Mouse (Mus musculus) megakaryocyte progenitor cell, adult 5-6 weeks (primary cell): Measurements from ENCODE around the gene Gm4778. TPM values are rescaled to one million over a fixed set of nuclear protein-coding genes. Genes with fewer than 3 reads are reported as not detected.
A peak's percentile ranks its signal among the peaks of the same experiment; 100 is the strongest.
"Not testable (repeated sequence)": the region's sequence is repeated elsewhere in the genome, so short reads cannot be mapped to it uniquely, and the experiment has no call there.

Experiments used
- ATAC-seq: replicated peaks from 2 replicates; pipeline ENCODE4 v1.8.0; 2016; ENCODE audit warnings: mild to moderate bottlenecking, moderate TSS enrichment, inconsistent platforms; ENCODE audit not compliant: poor library complexity
- total RNA-seq, 2 experiments: library from RNA; stranded (forward) in 1 of 2; stranded (reverse) in 1 of 2; fragments of 157-497, 149-512 nt in 1 of 2; fragments of 200-1000 nt in 1 of 2; gene quantifications; 2 replicates each; pipeline versions ENCODE4 v1.2.3 to v1.2.4; 2015 to 2017

The Gm4778 gene
- not detected in 2 replicates for total RNA-seq (2015)
- not detected in 2 replicates for total RNA-seq (2017)

DNA sequence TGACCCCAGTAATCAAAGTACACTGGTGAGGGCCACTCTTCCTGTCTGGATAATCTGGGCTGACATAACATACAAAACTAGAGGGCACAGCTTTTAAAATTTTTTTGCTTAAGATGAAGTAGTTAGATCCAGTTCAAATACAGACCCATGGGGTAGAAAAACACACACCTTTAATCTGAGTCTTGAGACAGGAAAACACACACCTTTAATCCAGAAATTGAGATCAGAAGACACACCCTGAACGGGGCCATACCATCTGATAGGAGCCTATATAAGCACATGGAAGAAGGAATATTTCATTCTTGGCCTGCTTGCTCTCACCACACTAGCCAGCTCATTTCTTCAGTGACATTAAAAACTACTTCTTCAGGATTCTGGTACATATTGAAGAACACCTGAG is at the start of gene Gm4778:
Gene Gm4778, plus strand, starts transcription at position 301 of the 400 bp plus-strand sequence.
- not testable (repeated sequence) for ATAC-seq

DNA sequence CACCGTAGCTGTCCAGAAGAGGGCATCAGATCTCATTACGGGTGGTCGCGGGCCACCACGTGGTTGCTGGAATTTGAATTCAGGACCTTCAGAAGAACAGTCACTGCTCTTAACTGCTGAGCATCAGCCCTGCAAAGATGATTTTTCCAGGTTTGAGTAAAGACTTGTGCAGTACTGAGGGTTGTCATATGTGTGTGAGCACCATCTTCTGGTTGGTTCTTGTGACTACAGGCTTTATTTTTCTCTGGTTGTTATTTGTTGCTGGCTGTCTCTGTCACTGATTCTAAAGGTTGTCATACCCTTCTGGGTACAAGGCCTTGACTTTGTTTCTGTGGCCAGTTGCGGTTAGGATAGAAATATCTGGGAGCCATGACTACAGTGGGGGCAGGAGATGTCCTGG is 3.2 kb upstream of the Gm4778 start:
- ATAC-seq = peak; percentile 61

DNA sequence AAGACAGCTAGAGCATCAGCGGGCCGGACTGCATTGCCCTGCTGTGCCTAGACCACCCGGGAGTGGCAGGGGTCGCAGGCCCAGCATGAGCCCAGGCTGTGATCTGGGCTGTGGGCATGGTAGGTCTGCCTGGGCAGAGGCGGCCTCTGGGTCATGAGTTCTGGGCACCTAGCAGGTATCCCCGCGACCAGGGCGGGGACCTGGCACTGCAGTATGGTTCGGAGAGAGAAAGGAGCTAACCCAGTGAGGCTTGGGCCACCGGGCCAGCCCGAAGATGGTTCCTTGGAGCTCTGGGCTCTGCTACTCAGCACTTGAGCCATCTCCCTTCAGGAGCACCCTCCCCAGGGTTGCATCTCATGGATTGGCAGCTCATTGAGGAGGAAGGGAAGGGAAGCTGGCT is 12.2 kb downstream of the Gm4778 start:
- no peak for ATAC-seq

DNA sequence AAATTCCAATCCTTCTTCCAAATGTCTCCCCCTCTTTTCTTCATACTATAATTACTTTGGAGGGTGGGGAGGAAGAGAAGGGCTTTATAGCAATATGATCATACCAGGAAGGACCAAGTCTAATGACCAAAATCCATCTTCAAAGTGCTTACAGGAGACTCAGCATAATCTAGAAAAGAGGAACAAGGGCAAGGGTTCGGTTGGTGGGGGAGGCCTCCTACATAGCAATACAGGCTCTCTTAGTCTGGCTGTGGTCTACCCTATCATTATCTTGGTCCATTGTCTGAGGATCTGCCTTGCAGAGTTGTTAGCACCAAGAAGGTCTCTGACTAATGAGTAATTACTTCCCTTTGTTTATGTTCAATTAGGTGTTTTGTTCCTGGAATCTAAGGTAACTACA is 41.6 kb downstream of the Gm4778 start:
- ATAC-seq = no peak

DNA sequence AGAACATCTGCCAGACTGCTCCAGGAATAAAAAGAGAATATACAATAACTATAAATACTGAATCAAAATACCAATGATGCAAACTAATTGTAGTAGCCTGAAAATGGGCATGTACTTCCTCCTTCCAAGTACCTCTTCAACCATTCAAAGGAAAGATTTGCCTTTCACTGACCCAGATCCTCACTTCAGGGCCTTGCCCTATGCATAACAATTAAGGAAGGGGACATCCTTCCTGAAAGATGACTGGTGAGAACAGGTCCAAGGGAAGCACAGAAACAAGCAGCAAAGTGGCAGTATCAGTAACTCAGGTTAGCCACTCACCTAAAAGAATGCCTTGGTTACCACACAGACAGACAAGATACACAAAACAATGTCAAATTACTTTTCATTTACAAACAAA is 43.1 kb downstream of the Gm4778 start:
- no peak for ATAC-seq

DNA sequence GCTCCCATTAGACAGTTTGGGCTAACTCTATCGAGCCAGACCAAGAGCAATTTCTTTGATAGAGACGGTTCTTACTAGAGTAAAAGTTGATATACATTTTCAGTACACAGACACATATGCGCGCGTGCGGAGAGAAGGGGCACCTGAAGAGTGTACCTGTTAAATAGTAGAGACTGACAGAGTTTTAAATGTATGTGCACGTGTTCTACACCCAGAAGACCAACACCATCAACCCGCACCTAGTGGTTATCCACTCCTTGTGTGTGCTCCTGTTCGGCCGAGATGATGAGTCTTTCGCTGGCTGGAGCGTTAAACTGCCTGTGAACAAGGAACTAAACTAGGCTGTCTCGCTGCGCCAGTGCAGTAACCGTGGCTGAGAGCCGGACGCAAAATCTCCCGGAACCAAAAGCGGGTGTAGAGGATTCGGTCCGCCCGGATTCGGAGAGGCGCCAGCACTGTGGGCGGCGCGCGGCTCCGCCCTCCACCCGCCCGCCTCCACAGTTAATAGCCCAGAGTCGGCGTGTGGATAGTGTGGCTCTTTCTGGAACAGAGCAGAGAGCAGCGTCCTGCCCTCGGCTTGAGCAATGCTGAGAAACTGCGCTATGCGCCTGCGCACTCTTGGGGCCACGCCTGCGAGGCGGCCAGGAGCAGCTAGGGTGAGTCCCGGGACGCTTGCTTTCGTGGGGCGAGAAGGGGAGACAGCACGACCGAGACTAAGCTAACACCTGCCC is 46.0 kb downstream of the Gm4778 start, which contains the start of gene Them4:
Gene Them4, plus strand, starts transcription at position 457 of the 731 bp plus-strand sequence.
- ATAC-seq = peak; percentile 95

DNA sequence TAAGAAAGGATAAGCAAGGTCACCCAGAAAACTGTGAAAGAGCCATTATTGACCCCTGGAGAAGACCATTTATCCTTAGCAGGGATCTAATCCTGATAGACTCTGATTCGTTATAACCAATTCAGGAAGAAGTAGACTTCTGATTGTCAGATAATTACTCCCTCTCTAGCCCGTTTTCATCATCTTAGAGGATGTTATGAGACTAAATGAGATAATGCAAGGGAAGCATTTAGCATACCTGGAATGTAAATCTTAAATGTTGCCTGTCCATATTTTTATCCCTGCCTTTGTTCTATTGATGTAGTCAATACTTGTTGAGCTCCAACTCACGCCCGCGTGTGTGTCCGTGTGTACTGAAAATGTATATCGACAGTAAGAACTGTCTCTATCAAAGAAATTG is 46.7 kb downstream of the Gm4778 start:
- ATAC-seq = no peak

DNA sequence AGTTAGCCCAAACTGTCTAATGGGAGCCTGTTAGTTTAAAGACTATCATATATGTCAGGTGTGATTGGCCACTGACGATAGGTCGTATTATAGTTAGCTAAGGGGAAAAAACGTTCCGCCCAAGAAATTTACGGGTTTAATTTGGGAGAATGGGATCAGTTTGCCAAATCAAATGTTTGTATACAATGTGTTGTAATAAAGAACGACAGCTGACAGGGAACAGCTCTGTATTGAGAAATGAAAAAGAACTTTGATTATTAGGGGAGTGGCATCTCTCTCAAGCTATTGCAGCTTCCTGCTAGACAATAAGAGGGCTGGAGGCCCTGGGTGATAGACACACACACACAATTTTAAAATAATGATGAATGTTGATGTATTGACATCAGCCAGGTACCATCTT is 47.1 kb downstream of the Gm4778 start:
- ATAC-seq = no peak

DNA sequence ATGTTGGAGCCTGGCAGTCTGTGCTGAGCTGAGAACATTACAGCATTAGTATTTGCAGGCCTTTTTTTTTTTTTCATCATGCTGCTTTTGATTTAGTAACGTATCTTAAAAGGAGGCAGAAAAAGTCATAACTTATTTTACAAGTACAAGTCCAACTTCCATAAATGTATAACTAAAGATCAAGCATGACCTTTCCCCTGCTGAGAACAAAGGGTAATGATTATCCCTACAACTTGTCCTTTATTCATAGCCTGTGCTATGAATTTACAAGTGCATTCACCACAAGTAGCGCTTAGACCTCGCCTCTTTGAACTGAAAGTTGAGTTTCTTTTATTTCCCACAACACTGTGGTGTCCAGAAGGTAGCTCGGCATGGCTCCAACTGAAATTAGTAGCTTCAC is 47.5 kb downstream of the Gm4778 start:
- no peak for ATAC-seq

Other genes with a start within 250 kb of the Gm4778 start
- not detected in 2 replicates for gene Gm9125, start 209.2 kb upstream of the Gm4778 start, total RNA-seq (2015)
- gene Gm9125, start 209.2 kb upstream of the Gm4778 start, total RNA-seq (2017) = not detected in 2 replicates
- not detected in 2 replicates for gene Gm10697, start 191.4 kb upstream of the Gm4778 start, total RNA-seq (2015)
- gene Gm10697, start 191.4 kb upstream of the Gm4778 start, total RNA-seq (2017) = not detected in 2 replicates
- gene Gm10696, start 85.8 kb upstream of the Gm4778 start, total RNA-seq (2015) = not detected in 2 replicates
- 0.29 TPM in 1 of 2 replicates, not detected in the other for gene Gm10696, start 85.8 kb upstream of the Gm4778 start, total RNA-seq (2017)
- gene Gm5286, start 67.3 kb upstream of the Gm4778 start, total RNA-seq (2015) = not detected in 2 replicates
- not detected in 2 replicates for gene Gm5286, start 67.3 kb upstream of the Gm4778 start, total RNA-seq (2017)
- 5.6 and 6.0 TPM in 2 replicates for gene Them4, start 46.1 kb downstream of the Gm4778 start, total RNA-seq (2015)
- gene Them4, start 46.1 kb downstream of the Gm4778 start, total RNA-seq (2017) = 2.8 and 3.6 TPM in 2 replicates
- gene Them5, start 78.1 kb downstream of the Gm4778 start, total RNA-seq (2015) = not detected in 2 replicates
- not detected in 2 replicates for gene Them5, start 78.1 kb downstream of the Gm4778 start, total RNA-seq (2017)
- gene C2cd4d, start 98.4 kb downstream of the Gm4778 start, total RNA-seq (2015) = not detected in 2 replicates
- gene C2cd4d, start 98.4 kb downstream of the Gm4778 start, total RNA-seq (2017) = not detected in 2 replicates
- 0.05 and 0.15 TPM in 2 replicates for gene Rorc, start 108.8 kb downstream of the Gm4778 start, total RNA-seq (2015)
- gene Rorc, start 108.8 kb downstream of the Gm4778 start, total RNA-seq (2017) = 0.44 TPM in 1 of 2 replicates, not detected in the other
- gene Lingo4, start 134.5 kb downstream of the Gm4778 start, total RNA-seq (2015) = not detected in 2 replicates
- gene Lingo4, start 134.5 kb downstream of the Gm4778 start, total RNA-seq (2017) = not detected in 2 replicates
- 12.7 and 13.2 TPM in 2 replicates for gene Tdrkh, start 149.2 kb downstream of the Gm4778 start, total RNA-seq (2015)
- 3.9 and 5.5 TPM in 2 replicates for gene Tdrkh, start 149.2 kb downstream of the Gm4778 start, total RNA-seq (2017)
- gene Mrpl9, start 179.3 kb downstream of the Gm4778 start, total RNA-seq (2015) = 46.9 and 53.0 TPM in 2 replicates
- gene Mrpl9, start 179.3 kb downstream of the Gm4778 start, total RNA-seq (2017) = 53.3 and 54.6 TPM in 2 replicates
- gene Oaz3, start 179.9 kb downstream of the Gm4778 start, total RNA-seq (2015) = 0.46 TPM in 1 of 2 replicates, not detected in the other
- not detected in 2 replicates for gene Oaz3, start 179.9 kb downstream of the Gm4778 start, total RNA-seq (2017)
- not detected in 2 replicates for gene Celf3, start 214.3 kb downstream of the Gm4778 start, total RNA-seq (2015)
- 0.08 TPM in 1 of 2 replicates, not detected in the other for gene Celf3, start 214.3 kb downstream of the Gm4778 start, total RNA-seq (2017)
- 1.1 and 1.4 TPM in 2 replicates for gene Riiad1, start 216.3 kb downstream of the Gm4778 start, total RNA-seq (2015)
- not detected in 2 replicates for gene Riiad1, start 216.3 kb downstream of the Gm4778 start, total RNA-seq (2017)